Mouse (Mus musculus) intestine, embryonic 16.5 days (tissue): ENCODE data around the gene Trim71. TPM values are rescaled to one million over a fixed set of nuclear protein-coding genes. Genes with fewer than 3 reads are reported as not detected.

Experiments used
- ATAC-seq: fragments of 200-750 bp; cut with Nextera tagmentation; 2 replicates; pipeline ENCODE4 v1.8.0; 2017; ENCODE audit warnings: moderate TSS enrichment, moderate library complexity
- H3K27ac ChIP-seq: fragments of 300-500 bp; sonication (generic); 2 replicates; pipeline ENCODE4 v1.5.1; 2014; ENCODE audit warnings: mild to moderate bottlenecking, low read length
- H3K27me3 ChIP-seq: fragments of 300-500 bp; sonication (generic); replicated peaks from 2 replicates; pipeline ENCODE4 v1.6.1; 2014; ENCODE audit warnings: low read length, control low read depth, mixed read lengths; ENCODE audit not compliant: control insufficient read depth, insufficient read depth
- H3K36me3 ChIP-seq: fragments of 300-500 bp; sonication (generic); 2 replicates; pipeline ENCODE4 v1.6.1; 2014; ENCODE audit warnings: low read length, control low read depth; ENCODE audit not compliant: control insufficient read depth, insufficient read depth
- H3K4me1 ChIP-seq: fragments of 300-500 bp; sonication (generic); 2 replicates; pipeline ENCODE4 v1.6.1; 2014; ENCODE audit warnings: low read length, control low read depth, mixed read lengths; ENCODE audit not compliant: control insufficient read depth, insufficient read depth
- H3K4me2 ChIP-seq: fragments of 300-500 bp; sonication (generic); 2 replicates; pipeline ENCODE4 v1.6.1; 2014; ENCODE audit warnings: low read depth, low read length, control low read depth
- H3K4me3 ChIP-seq: fragments of 300-500 bp; sonication (generic); 2 replicates; pipeline ENCODE4 v1.5.1; 2014; ENCODE audit warnings: mild to moderate bottlenecking, low read length
- H3K9ac ChIP-seq: fragments of 300-500 bp; sonication (generic); 2 replicates; pipeline ENCODE4 v1.6.1; 2014; ENCODE audit warnings: low read depth, low read length
- H3K9me3 ChIP-seq: fragments of 300-500 bp; sonication (generic); 2 replicates; pipeline ENCODE4 v1.6.1; 2016; ENCODE audit warnings: low read length, control low read depth; ENCODE audit not compliant: control insufficient read depth
- whole genome bisulfite sequencing: fragments of 180-500 bp; shearing (Covaris S2); extraction: QIAGEN DNeasy Blood & Tissue Kit; methylation state at CpG from one replicate; pipeline ENCODE4 v1.1.7; 2014; 5-methylcytosine and 5-hydroxymethylcytosine counted together
- polyA plus RNA-seq: library from polyadenylated mRNA; unstranded; fragments of >200 nt; fragmentation: Nextera tagmentation; extraction: Ambion mirVana; gene quantifications from 2 replicates; pipeline ENCODE4 v1.2.1, GENCODE M21; 2015

The Trim71 gene
- 3.8 and 4.0 TPM in 2 replicates for polyA plus RNA-seq

- WGBS: under 1% methylated on average over 89 of the region's 91 CpGs
- H3K27ac ChIP-seq: peak within 1 kb of the TSS; percentile 98
- peaks cover 35% of the 10 kb centered on the region for H3K27me3 ChIP-seq
- ATAC-seq: peak; percentile 76
- H3K4me2 ChIP-seq: peak within 1 kb of the TSS; percentile 83
- H3K36me3 ChIP-seq: no peaks in the 10 kb centered on the region
- H3K4me1 ChIP-seq: no peaks in the 10 kb centered on the region; the same call in none of the 2 replicates
- no peaks in the 10 kb centered on the region for H3K9me3 ChIP-seq
- H3K4me3 ChIP-seq: peak within 1 kb of the TSS; percentile 69
- H3K9ac ChIP-seq: peak within 1 kb of the TSS; percentile 90
Measured at GRCm38 (mm10) chr9:114563761-114564606, at the start of gene Trim71. Gene Trim71 (minus strand): TSS chr9:114564369.

DNA sequence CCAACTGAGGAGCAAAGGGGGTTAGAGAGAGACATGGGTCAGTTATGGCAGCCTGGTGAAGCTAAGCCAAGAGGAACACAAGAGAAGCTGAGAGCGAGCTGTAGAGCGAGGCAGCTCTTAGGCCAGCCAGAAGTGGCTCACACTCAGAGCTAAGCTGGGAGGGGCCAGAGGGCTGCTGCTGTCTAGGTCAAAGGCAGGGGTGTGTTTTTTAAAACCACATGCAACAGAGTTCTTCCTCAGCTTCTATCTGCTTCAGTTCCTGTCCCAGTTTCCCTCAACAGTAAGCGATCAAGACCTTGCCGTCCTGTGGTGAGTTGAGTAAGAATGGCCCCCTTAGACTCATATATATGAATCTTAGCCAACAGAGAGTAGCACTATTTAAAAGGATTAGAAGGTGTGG lies 48.9 kb upstream of the Trim71 start:
- no peak overlapping the region for H3K27ac ChIP-seq
- H3K9me3 ChIP-seq: no peaks in the 10 kb centered on the region
- ATAC-seq: no peak
- no peak overlapping the region for H3K4me3 ChIP-seq
- 94% methylated on average over 4 of the region's 4 CpGs for WGBS
- H3K36me3 ChIP-seq: peaks cover 26% of the 10 kb centered on the region
- H3K27me3 ChIP-seq: no peaks in the 10 kb centered on the region
- H3K4me1 ChIP-seq: no peaks in the 10 kb centered on the region
- no peak overlapping the region for H3K4me2 ChIP-seq
- no peak overlapping the region for H3K9ac ChIP-seq

- no peak overlapping the region for H3K4me3 ChIP-seq
- no peak for ATAC-seq
- H3K27ac ChIP-seq: no peak overlapping the region
- no peaks in the 10 kb centered on the region for H3K27me3 ChIP-seq
- no peaks in the 10 kb centered on the region for H3K9me3 ChIP-seq
- 82% methylated on average over 4 of the region's 4 CpGs for WGBS
- H3K4me1 ChIP-seq: no peaks in the 10 kb centered on the region
- H3K36me3 ChIP-seq: peaks cover 26% of the 10 kb centered on the region
- no peak overlapping the region for H3K4me2 ChIP-seq
- H3K9ac ChIP-seq: no peak overlapping the region
Measured at GRCm38 (mm10) chr9:114612566-114612965, 48.4 kb upstream of the Trim71 start.

- Histone ChIP-seq H3K27ac (no peak overlapping the region), H3K4me2 (no peak overlapping the region), H3K4me1 (no peaks in the 10 kb centered on the region), H3K4me3 (no peak overlapping the region), H3K27me3 (no peaks in the 10 kb centered on the region), H3K9me3 (no peaks in the 10 kb centered on the region), H3K36me3 (peaks cover 24% of the 10 kb centered on the region), H3K9ac (no peak overlapping the region)
- WGBS: 84% methylated on average over 3 of the region's 3 CpGs
- ATAC-seq: no peak
Measured at GRCm38 (mm10) chr9:114610266-114610665, 46.1 kb upstream of the Trim71 start.

DNA sequence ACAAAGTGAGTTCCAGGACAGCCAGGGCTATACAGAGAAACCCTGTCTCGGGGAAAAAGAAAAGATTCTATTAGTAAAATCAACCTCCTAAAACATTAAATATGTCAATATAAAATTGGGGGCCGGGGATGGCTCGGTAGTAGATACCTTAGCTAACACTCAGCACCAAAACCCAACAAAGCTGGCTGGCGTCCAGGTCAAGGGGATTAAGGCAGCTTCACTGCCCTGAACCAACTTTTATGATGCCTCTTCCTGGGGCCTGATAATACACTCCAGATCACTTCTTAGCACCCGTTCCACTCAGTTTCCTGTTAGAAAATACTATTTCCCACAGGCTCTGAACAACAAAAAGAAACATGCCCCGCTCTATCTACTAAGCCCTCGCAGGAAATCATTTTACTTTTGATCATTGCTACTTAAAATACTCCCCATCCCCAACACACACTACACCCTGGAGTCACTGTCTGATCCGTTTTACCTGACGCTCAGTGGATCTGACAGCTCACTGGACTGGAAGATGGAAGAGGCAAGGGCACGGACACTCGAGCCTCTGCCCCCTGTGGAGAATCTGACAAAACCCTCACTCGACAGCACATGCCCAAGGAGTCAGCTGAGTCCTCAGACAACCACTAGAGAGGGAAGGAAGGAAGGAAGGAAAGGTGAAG lies 39.8 kb upstream of the Trim71 start:
- Histone ChIP-seq H3K9me3 (no peaks in the 10 kb centered on the region), H3K27ac (no peak overlapping the region), H3K4me2 (no peak overlapping the region), H3K4me1 (no peaks in the 10 kb centered on the region), H3K27me3 (no peaks in the 10 kb centered on the region), H3K9ac (no peak overlapping the region), H3K36me3 (peaks cover 3% of the 10 kb centered on the region), H3K4me3 (no peak overlapping the region)
- 78% methylated on average over 12 of the region's 12 CpGs for WGBS
- ATAC-seq: no peak

DNA sequence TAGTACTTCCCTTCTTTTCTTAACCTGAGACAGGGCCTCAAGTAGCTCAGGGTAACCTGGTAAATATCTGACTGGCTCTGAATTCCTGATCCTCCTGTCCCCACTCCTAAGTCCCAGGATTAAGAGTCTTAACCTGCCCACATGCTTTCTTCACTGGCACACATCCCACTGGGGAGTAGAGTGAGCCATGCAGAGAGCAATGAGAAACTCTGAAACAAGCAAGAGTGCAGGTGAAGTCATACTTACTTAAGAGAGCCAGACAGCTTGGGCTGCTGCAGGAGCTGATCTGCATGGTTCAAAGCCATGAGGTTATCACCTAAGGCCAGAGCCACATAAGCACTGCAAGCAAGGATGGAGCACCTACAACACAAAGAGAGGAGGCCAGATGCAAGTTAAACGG lies 36.9 kb upstream of the Trim71 start:
- peaks cover 9% of the 10 kb centered on the region for H3K36me3 ChIP-seq
- no peaks in the 10 kb centered on the region for H3K9me3 ChIP-seq
- no peak overlapping the region for H3K27ac ChIP-seq
- H3K27me3 ChIP-seq: no peaks in the 10 kb centered on the region
- no peak overlapping the region for H3K4me3 ChIP-seq
- H3K4me2 ChIP-seq: no peak overlapping the region
- 89% methylated on average over 1 of the region's 1 CpGs for WGBS
- no peak overlapping the region for H3K9ac ChIP-seq
- no peaks in the 10 kb centered on the region for H3K4me1 ChIP-seq
- ATAC-seq: no peak

DNA sequence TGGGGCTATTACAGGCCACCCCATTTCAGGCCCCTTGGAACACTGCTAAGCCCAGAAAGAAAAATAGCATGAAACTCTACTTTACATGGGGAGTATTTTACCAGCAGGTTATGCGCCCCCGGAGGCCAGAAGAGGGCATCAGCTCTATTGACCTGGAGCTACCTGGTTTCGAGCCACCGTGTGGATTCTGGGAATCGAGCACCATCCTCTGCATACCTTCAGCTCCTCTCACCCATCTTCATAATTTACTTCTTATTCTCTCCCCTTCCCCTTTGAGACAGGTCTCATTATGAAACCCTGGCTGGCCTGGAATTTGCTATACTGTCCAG lies 20.8 kb upstream of the Trim71 start:
- WGBS: 29% methylated on average over 5 of the region's 5 CpGs
- ATAC-seq: peak; percentile 20; the same call in 1 of the 2 replicates
- Histone ChIP-seq H3K27me3 (no peaks in the 10 kb centered on the region), H3K36me3 (peaks cover 3% of the 10 kb centered on the region; the same call in 1 of the 2 replicates), H3K9me3 (no peaks in the 10 kb centered on the region), H3K4me2 (no peak overlapping the region), H3K4me1 (peaks cover 9% of the 10 kb centered on the region), H3K27ac (no peak overlapping the region), H3K4me3 (no peak overlapping the region), H3K9ac (no peak overlapping the region)

- Histone ChIP-seq H3K4me3 (peak overlapping the region; percentile 52), H3K27ac (peak overlapping the region; percentile 57), H3K36me3 (peaks cover 3% of the 10 kb centered on the region; the same call in 1 of the 2 replicates), H3K4me1 (peaks cover 9% of the 10 kb centered on the region), H3K9me3 (no peaks in the 10 kb centered on the region), H3K4me2 (peak overlapping the region; percentile 80), H3K9ac (peak overlapping the region; percentile 73), H3K27me3 (no peaks in the 10 kb centered on the region)
- 6% methylated on average over 31 of the region's 31 CpGs for WGBS
- peak; percentile 75 for ATAC-seq
Measured at GRCm38 (mm10) chr9:114584183-114585016, 20.2 kb upstream of the Trim71 start.

DNA sequence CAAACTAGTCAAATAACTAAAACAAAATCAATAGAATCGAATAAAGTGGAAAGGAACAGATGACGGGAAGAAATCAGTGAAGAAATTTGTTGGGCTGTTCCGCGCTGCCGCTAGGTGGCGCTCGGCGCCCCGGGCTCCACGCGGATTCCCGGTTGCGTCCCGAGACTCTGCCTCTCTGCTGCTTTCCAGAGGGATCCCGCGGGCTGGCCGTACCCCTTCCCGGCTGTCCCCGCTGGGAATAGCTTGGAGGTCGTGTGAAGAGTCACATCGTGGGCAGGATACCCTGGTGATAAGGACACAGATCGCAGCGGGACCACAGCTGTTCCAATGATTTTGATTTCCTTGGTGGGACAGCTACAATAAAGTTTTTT lies 19.6 kb upstream of the Trim71 start:
- H3K27me3 ChIP-seq: no peaks in the 10 kb centered on the region
- under 1% methylated on average over 23 of the region's 23 CpGs for WGBS
- ATAC-seq: peak; percentile 60

More for the DNA sequence above, 19.6 kb upstream of the Trim71 start:
- Histone ChIP-seq H3K9me3 (no peaks in the 10 kb centered on the region), H3K4me1 (peaks cover 9% of the 10 kb centered on the region), H3K4me2 (peak overlapping the region; percentile 80), H3K9ac (peak overlapping the region; percentile 73), H3K27ac (peak overlapping the region; percentile 57), H3K4me3 (peak overlapping the region; percentile 52), H3K36me3 (peaks cover 3% of the 10 kb centered on the region; the same call in 1 of the 2 replicates)
